Mouse (Mus musculus) midbrain, postnatal 0 days (tissue): ENCODE measurements at regions not wholly inside any gene's neighbourhood (a gene's known extent, or its start where the extent isn't known, plus 50 kb on each side); places are given as distances from the start of the nearest gene placed in this dataset.

ENCODE experiments used
- ATAC-seq: fragments of 200-750 bp; cut with Nextera tagmentation; 2 replicates; pipeline ENCODE4 v1.8.0; 2017; ENCODE audit warnings: moderate number of reproducible peaks, mild to moderate bottlenecking, moderate TSS enrichment, moderate library complexity; ENCODE audit not compliant: low FRiP score
- DNase-seq: peaks from one replicate; pipeline ENCODE4 v3.0.0-alpha.2; 2015; ENCODE audit warnings: low spot score
- H3K27ac ChIP-seq: fragments of 300-500 bp; sonication (generic); 2 replicates; pipeline ENCODE4 v1.5.1; 2014; ENCODE audit warnings: low read depth, mild to moderate bottlenecking, low read length, mixed read lengths
- H3K27me3 ChIP-seq: fragments of 300-500 bp; sonication (generic); 2 replicates; pipeline ENCODE4 v1.6.1; 2014; ENCODE audit warnings: low read length, control low read depth, mixed read lengths; ENCODE audit not compliant: insufficient read depth
- H3K36me3 ChIP-seq: fragments of 300-500 bp; sonication (generic); 2 replicates; pipeline ENCODE4 v1.6.1; 2014; ENCODE audit warnings: low read length, control low read depth, mixed read lengths; ENCODE audit not compliant: insufficient read depth
- H3K4me1 ChIP-seq: fragments of 300-500 bp; sonication (generic); 2 replicates; pipeline ENCODE4 v1.6.1; 2014; ENCODE audit warnings: mild to moderate bottlenecking, control low read depth, antibody characterized with exemption, low read length, mixed read lengths; ENCODE audit not compliant: insufficient read depth
- H3K4me2 ChIP-seq: fragments of 300-500 bp; sonication (generic); 2 replicates; pipeline ENCODE4 v1.6.1; 2014; ENCODE audit warnings: low read depth, mild to moderate bottlenecking, low read length, mixed read lengths; ENCODE audit not compliant: poor library complexity, severe bottlenecking
- H3K4me3 ChIP-seq: fragments of 300-500 bp; sonication (generic); 2 replicates; pipeline ENCODE4 v1.5.1; 2014; ENCODE audit warnings: low read depth, mild to moderate bottlenecking, low read length, moderate library complexity
- H3K9ac ChIP-seq: fragments of 300-500 bp; sonication (generic); replicated peaks from 2 replicates; pipeline ENCODE4 v1.6.1; 2014; ENCODE audit warnings: mild to moderate bottlenecking, low read length, moderate library complexity, mixed read lengths; ENCODE audit not compliant: poor library complexity, severe bottlenecking
- H3K9me3 ChIP-seq: fragments of 300-500 bp; sonication (generic); 2 replicates; pipeline ENCODE4 v1.6.1; 2016; ENCODE audit warnings: low read length, control low read depth
- CTCF ChIP-seq: IDR thresholded peaks from 2 replicates; pipeline ENCODE4 v1.5.1; 2016; ENCODE audit warnings: antibody characterized with exemption, mild to moderate bottlenecking
- WGBS: fragments of 180-500 bp; shearing (Covaris S2); extraction: QIAGEN DNeasy Blood & Tissue Kit; methylation state at CpG from one replicate; pipeline ENCODE4 v1.1.7; 2014; 5-methylcytosine and 5-hydroxymethylcytosine counted together

DNA sequence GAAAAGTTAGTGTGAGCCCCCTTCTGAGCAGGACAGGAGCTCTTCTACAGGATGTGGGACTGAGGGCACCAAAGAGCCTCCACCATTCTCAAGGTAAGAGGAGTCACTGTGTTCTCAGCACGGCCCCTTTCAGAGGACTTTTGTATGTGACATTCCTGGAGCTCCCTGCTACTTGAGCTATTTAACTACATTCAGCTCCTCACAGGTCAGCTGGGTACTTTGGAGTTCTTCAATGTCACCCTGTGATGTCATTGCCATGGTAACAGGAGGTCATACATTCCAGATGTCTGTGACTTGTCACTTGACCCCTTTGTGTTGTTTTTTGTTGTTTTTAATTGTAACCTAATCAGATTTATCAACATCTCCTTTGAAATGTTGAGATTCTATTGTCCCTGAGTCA, 122.9 kb upstream of the Gm15217 start:
- H3K27ac ChIP-seq: no peak overlapping the region
- H3K36me3 ChIP-seq: no peaks in the 10 kb centered on the region
- no peak for TF ChIP-seq CTCF
- H3K9ac ChIP-seq: no peak overlapping the region
- no peak overlapping the region for H3K4me3 ChIP-seq
- H3K4me2 ChIP-seq: no peak overlapping the region
- DNase-seq: no peak
- 17% methylated on average over 1 of the region's 1 CpGs for WGBS
- no peaks in the 10 kb centered on the region for H3K27me3 ChIP-seq
- H3K9me3 ChIP-seq: no peaks in the 10 kb centered on the region
- ATAC-seq: no peak
- no peaks in the 10 kb centered on the region for H3K4me1 ChIP-seq

DNA sequence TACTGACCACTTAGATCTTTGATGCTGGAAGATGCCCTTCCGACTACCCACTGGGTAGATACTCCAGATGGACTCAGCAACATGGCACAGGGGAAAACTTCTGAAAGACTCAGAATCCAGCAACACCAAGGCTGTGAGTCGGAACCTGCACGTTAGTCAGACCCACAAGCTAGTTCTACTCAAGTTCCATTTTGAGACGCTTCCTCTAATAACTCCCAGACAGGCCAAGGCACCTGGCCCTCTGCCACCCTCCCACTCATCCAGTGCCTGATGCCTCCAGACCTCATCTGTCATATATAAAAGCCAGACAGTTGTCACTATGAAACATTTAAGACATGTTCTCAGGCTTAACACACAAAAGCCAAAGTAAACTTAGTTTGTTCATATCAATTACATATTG, 121.9 kb upstream of the Gm15217 start:
- DNase-seq: no peak
- no peak overlapping the region for H3K9ac ChIP-seq
- WGBS: 87% methylated on average over 4 of the region's 4 CpGs

DNA sequence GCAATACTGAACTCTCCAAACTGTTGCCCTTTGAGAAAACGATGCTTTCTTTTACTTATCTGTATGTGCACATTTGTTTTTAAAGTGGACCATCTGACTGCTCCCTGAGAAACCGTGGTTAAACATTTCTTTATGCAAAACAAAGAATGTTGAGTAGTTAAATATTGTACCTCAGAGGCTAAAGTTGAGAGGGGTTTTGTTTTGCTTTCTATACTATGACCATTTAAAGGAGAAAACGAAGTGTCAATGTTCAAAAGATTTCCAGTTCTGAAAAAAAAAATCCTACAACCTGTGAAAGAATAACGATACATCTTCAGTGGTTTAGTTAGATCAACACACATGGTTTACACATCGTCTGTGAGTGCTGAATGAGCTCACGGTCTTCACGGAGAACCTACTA, 120.7 kb upstream of the Gm15217 start:
- Histone ChIP-seq H3K4me2 (no peak overlapping the region), H3K4me3 (no peak overlapping the region), H3K9ac (no peak overlapping the region), H3K9me3 (no peaks in the 10 kb centered on the region), H3K27ac (no peak overlapping the region), H3K4me1 (no peaks in the 10 kb centered on the region), H3K36me3 (no peaks in the 10 kb centered on the region), H3K27me3 (no peaks in the 10 kb centered on the region)
- WGBS: 85% methylated on average over 7 of the region's 7 CpGs
- DNase-seq (no peak), ATAC-seq (no peak)
- no peak for TF ChIP-seq CTCF

More for the DNA sequence above, 121.9 kb upstream of the Gm15217 start:
- no peak for ATAC-seq
- Histone ChIP-seq H3K27ac (no peak overlapping the region), H3K4me3 (no peak overlapping the region), H3K9me3 (no peaks in the 10 kb centered on the region), H3K4me1 (no peaks in the 10 kb centered on the region), H3K36me3 (no peaks in the 10 kb centered on the region), H3K27me3 (no peaks in the 10 kb centered on the region), H3K4me2 (no peak overlapping the region)
- TF ChIP-seq CTCF: no peak

DNA sequence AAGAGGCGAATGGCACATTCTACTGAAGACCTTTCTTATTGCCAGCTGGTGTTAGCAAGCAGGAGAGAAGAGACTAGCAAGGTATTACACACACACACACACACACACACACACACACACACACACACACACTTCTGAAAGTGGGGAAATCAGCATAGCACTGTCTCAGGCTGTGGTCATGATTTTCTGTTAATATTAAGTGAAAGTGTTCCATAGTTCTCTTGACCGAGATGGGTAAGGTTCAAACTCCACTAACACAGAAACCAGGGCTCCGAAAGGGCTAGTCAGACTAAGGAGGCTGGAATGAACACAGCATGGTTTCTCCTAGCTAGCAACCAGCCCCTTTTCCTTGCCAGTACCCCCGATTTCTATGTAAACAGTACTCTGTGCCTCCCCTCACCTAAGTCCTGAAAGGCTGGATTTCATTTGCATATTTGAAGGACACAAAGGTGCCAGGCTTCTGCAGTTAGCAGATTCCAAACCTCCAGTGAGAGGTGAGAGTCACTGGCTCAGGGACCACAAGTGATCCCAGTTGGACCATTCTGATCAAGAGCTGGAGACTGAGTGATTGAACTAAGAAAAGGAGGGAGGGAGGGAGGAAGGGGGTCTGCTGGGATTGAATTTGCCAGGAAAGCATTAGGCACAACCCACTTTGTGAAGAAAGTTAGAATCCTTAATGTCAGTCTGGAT, 118.8 kb upstream of the Gm15217 start:
- Histone ChIP-seq H3K9ac (no peak overlapping the region), H3K4me1 (no peaks in the 10 kb centered on the region), H3K36me3 (no peaks in the 10 kb centered on the region), H3K27me3 (no peaks in the 10 kb centered on the region), H3K9me3 (no peaks in the 10 kb centered on the region), H3K27ac (no peak overlapping the region), H3K4me3 (no peak overlapping the region), H3K4me2 (no peak overlapping the region)
- WGBS: 76% methylated on average over 4 of the region's 4 CpGs
- no peak for TF ChIP-seq CTCF
- ATAC-seq (no peak), DNase-seq (no peak)

DNA sequence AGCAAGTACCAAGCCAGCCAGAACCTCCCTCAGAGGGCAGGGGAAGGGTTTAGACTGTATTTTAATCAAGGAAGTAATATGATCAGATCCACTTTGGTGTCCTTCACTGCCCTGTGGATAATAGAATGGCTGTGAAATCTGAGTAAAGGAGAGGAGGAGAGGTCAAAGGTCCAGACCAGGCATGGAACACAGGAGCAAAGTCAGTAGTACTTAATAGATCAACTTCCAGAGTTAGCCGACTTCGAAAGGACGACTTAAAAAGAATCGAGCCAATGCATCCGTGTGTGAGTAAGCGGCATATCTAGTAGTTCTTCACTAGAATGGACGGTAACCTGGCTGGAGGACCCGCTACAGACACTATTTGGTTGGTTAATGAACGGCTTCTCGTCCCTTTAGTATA, 103.8 kb upstream of the Gm15217 start:
- Histone ChIP-seq H3K4me3 (no peak overlapping the region), H3K36me3 (no peaks in the 10 kb centered on the region), H3K27ac (no peak overlapping the region), H3K9ac (no peak overlapping the region), H3K4me2 (no peak overlapping the region), H3K9me3 (no peaks in the 10 kb centered on the region), H3K4me1 (no peaks in the 10 kb centered on the region), H3K27me3 (no peaks in the 10 kb centered on the region)
- DNase-seq (no peak), ATAC-seq (no peak)
- no peak for TF ChIP-seq CTCF
- WGBS: 93% methylated on average over 10 of the region's 10 CpGs

DNA sequence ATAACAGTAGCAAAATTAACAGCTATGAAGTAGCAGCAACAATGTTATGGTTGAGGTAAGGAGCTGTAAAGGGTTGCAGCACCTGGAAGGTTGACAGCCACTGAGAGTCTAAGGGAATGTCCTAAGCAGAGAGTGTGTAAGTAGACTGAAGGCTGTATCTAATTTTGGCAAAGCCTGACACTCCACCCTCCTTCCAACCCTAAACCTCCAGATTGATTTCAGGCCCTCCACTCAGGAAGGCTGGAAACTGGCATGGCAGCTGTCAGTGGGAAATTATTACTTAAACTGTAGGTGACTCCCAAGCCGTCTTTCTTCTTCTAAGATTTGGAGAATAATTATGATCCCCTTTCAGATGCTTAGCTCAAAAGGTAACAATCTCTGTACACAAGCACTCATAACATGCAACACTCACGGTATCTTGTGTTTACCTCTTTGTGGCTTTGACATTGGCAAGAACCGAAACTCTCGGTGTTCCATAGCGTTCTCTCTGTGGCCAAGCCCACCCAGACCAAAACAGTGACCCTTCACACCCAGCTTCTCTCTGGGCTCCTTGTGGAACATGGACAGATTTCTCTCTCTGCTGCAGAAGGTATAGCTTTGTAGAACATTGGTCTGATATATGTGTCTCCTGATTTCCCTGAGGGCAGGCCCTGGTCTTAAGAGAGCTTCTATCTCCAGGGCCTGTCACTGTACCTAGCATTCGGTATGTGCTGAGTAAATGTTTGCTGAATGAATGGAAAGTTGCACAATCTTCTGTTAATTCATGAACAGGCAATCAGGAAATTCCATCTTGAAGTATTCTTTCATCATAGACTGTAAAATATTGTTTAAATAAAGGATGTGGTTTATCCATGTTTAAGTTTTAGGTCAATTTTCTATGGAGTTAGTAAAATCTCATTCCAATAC, 102.0 kb upstream of the Gm15217 start:
- no peak for DNase-seq
- WGBS: 93% methylated on average over 6 of the region's 6 CpGs
- Histone ChIP-seq H3K27ac (no peak overlapping the region), H3K27me3 (no peaks in the 10 kb centered on the region), H3K9ac (no peak overlapping the region), H3K4me2 (no peak overlapping the region), H3K4me1 (no peaks in the 10 kb centered on the region), H3K9me3 (no peaks in the 10 kb centered on the region), H3K36me3 (no peaks in the 10 kb centered on the region), H3K4me3 (no peak overlapping the region)
- TF ChIP-seq CTCF: no peak
- ATAC-seq: no peak
